Mouse (Mus musculus): ENCODE results near the gene Ssh1.

The Ssh1 gene

GRCm38 (mm10) chr5:113887132-113887531 lies 106.6 kb downstream of the Ssh1 start:
- DNase-seq: no peak

Data from cerebellum, adult 18-20 months (tissue).